ENCODE assay signal across 8 mouse cellular contexts in the genomic region with DNA sequence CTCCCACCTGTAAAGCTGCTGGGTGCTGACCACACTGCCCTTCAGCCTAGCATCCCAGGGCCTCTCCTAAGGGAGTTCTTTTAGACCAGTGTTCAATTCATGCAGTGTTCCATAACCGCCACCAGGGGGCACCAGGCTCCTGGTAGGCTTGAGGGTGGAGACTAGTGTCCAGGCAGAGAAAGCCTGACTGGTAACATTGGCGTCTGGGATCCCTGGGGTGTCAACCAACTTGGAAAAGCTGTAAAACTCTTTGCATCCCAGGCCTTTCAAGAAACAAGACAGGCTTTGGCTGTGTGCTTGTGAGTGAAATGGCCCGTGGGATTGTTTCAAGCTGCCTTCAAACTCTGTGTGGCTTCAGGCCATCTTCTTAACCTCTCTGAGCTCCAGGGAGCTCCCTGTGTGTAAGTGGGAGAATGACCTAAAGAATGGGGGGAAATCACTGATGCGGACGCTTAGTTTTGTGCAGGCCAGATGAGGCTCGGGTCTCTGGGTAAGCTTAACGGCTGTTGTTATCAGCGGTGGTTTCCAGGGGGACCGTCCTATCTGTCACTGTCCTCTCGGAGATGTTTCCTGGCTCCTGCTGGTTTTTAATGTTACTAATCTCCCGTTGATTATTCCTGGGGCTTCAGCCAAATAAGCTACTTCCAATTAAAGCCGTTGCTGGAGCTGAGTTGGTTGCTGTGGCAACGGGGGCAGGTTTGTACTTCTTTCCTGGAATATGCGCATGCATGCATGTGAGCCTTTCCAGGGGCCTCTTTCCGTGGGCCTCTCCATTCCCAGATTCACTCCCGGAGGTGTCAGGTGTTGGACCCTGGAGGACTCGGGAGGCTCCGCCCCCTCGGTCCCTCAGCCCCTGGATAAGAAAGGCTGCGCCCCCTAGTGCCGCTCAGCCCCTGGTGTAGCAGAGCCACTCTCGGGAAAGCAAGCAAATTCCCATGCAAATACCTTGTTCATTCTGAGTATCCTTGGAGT.
A peak's percentile ranks its signal among the peaks of the same experiment; 100 is the strongest.
DNase-seq lines count a peak whose midpoint lies in the region; ATAC-seq lines count a peak whose summit lies in the region.

No protein-coding gene starts in this region.

- peak; percentile 8 to 47 for DNase-seq in spleen, postnatal 10 days (ENCODE audit: low spot score in 2 of 2)
- DNase-seq in spleen, adult 12 weeks (ENCODE audit: low spot score): no peak
- peak; percentile 74 for DNase-seq in embryo, embryonic 9.5 days (ENCODE audit: extremely low spot score)
- DNase-seq in heart, embryonic 10.5 days (ENCODE audit: low spot score): peak; percentile 81
- peak; percentile 22 for DNase-seq in kidney, adult 9 months
- peak; percentile 79 for DNase-seq in limb, embryonic 11.5 days (ENCODE audit: low spot score)
- peak; percentile 82 for DNase-seq in telencephalon, adult 2 months (ENCODE audit: low read depth, low spot score)

- H3K27me3 ChIP-seq in heart, embryonic 10.5 days (ENCODE audit: insufficient read depth, poor library complexity, severe bottlenecking): peaks cover 28% of the 10 kb centered on the region
- H3K27me3 ChIP-seq in limb, embryonic 11.5 days (ENCODE audit: control insufficient read depth, insufficient read depth, low read length): no peaks in the 10 kb centered on the region
- H3K27me3 ChIP-seq in midbrain, embryonic 16.5 days (ENCODE audit: control insufficient read depth, insufficient read depth, low read depth, low read length): no peaks in the 10 kb centered on the region

- H3K27ac ChIP-seq in heart, embryonic 10.5 days: no peak overlapping the region
- no peak overlapping the region for H3K27ac ChIP-seq in limb, embryonic 11.5 days (replicated peaks; ENCODE audit: low read depth, low read length)
- peak overlapping the region; percentile 77 for H3K27ac ChIP-seq in midbrain, embryonic 16.5 days (ENCODE audit: low read length)

- no peak overlapping the region for H3K9ac ChIP-seq in limb, embryonic 11.5 days (ENCODE audit: low read length)
- no peak overlapping the region for H3K9ac ChIP-seq in midbrain, embryonic 16.5 days (ENCODE audit: low read depth, low read length)

- no peak overlapping the region for H3K4me2 ChIP-seq in limb, embryonic 11.5 days (ENCODE audit: low read depth, severe bottlenecking)
- peak overlapping the region; percentile 33 for H3K4me2 ChIP-seq in midbrain, embryonic 16.5 days (ENCODE audit: low read length)

- H3K9me3 ChIP-seq in heart, embryonic 10.5 days: no peaks in the 10 kb centered on the region
- H3K9me3 ChIP-seq in limb, embryonic 11.5 days (ENCODE audit: control insufficient read depth, low read length): no peaks in the 10 kb centered on the region
- no peaks in the 10 kb centered on the region for H3K9me3 ChIP-seq in midbrain, embryonic 16.5 days (replicated peaks; ENCODE audit: control insufficient read depth, low read length, poor library complexity, severe bottlenecking)

- H3K4me3 ChIP-seq in heart, embryonic 10.5 days: peak overlapping the region; percentile 40
- no peak overlapping the region for H3K4me3 ChIP-seq in limb, embryonic 11.5 days (ENCODE audit: low read depth, low read length)
- no peak overlapping the region for H3K4me3 ChIP-seq in midbrain, embryonic 16.5 days (ENCODE audit: low read depth, low read length)

- ATAC-seq in limb, embryonic 11.5 days (ENCODE audit: insufficient number of reproducible peaks, low FRiP score, low TSS enrichment, low read depth): peak; percentile 58; the same call in 1 of the 2 replicates
- ATAC-seq in midbrain, embryonic 16.5 days: peak; percentile 81

- 4% methylated on average over 22 of the region's 22 CpGs for WGBS in heart, embryonic 10.5 days
- 10% methylated on average over 22 of the region's 22 CpGs for WGBS in limb, embryonic 11.5 days
- under 1% methylated on average over 22 of the region's 22 CpGs for WGBS in midbrain, embryonic 16.5 days

- H3K4me1 ChIP-seq in heart, embryonic 10.5 days: peaks cover 15% of the 10 kb centered on the region
- peaks cover 7% of the 10 kb centered on the region; the same call in 1 of the 2 replicates for H3K4me1 ChIP-seq in limb, embryonic 11.5 days (ENCODE audit: control insufficient read depth, insufficient read depth, low read length)
- peaks cover 31% of the 10 kb centered on the region for H3K4me1 ChIP-seq in midbrain, embryonic 16.5 days (ENCODE audit: control insufficient read depth, insufficient read depth, low read length)

- H3K36me3 ChIP-seq in heart, embryonic 10.5 days: no peaks in the 10 kb centered on the region
- no peaks in the 10 kb centered on the region for H3K36me3 ChIP-seq in limb, embryonic 11.5 days (ENCODE audit: control insufficient read depth, insufficient read depth, low read length)
- no peaks in the 10 kb centered on the region for H3K36me3 ChIP-seq in midbrain, embryonic 16.5 days (ENCODE audit: control insufficient read depth, insufficient read depth, low read length)
